Mouse (Mus musculus) thymus, adult 2 months (tissue): Measurements from ENCODE around the gene Dst.

ENCODE experiments used
- CTCF ChIP-seq: fragments of 200-500 bp; IDR thresholded peaks from 2 replicates; pipeline ENCODE4 v1.5.1; 2012; ENCODE audit warnings: mild to moderate bottlenecking, control low read depth, low read length, moderate library complexity, borderline replicate concordance; ENCODE audit not compliant: control insufficient read depth, poor library complexity, insufficient read depth; ENCODE audit errors: extremely low read depth
- POLR2A ChIP-seq: fragments of 200-500 bp; IDR thresholded peaks from 2 replicates; pipeline ENCODE4 v1.6.1; 2012; ENCODE audit warnings: mild to moderate bottlenecking, low read length, control low read depth, moderate library complexity; ENCODE audit not compliant: control insufficient read depth, poor library complexity, insufficient read depth; ENCODE audit errors: extremely low read depth

DNA sequence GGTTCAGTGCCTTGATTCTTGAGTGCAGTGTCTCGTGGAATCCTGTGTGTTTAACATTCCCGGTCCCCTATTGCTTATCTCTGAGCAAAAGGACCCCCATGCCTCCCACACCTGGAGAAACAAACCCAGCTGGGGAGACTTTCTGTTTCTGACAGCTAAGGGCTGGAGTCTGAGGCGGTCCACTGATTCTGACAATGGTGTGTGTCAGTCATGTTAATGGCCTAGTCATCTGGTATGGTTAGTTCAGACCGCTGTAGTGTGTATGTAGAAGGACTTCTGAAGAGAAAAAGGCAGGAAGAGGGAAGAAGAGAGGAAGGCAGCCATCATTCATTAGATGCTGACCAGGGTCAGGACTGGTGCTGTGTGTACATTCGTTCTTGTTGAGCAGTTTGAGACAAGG lies 125.0 kb downstream of the Dst start:
- TF ChIP-seq POLR2A (no peak), CTCF (no peak)
